Mouse (Mus musculus) forebrain, embryonic 12.5 days (tissue): ENCODE data around the gene Slc26a8. TPM values are rescaled to one million over a fixed set of nuclear protein-coding genes. Genes with fewer than 3 reads are reported as not detected.

Experiments
- ATAC-seq: fragments of 200-750 bp; cut with Nextera tagmentation; 2 replicates; pipeline ENCODE4 v1.8.0; 2017; ENCODE audit warnings: moderate TSS enrichment; ENCODE audit not compliant: low FRiP score
- H3K27ac ChIP-seq: fragments of 300-500 bp; sonication (generic); 2 replicates; pipeline ENCODE4 v1.5.1; 2016; ENCODE audit warnings: mild to moderate bottlenecking
- H3K27me3 ChIP-seq: fragments of 300-500 bp; sonication (generic); 2 replicates; pipeline ENCODE4 v1.6.1; 2016; ENCODE audit warnings: mild to moderate bottlenecking
- H3K36me3 ChIP-seq: fragments of 300-500 bp; sonication (generic); replicated peaks from 2 replicates; pipeline ENCODE4 v1.6.1; 2016; ENCODE audit warnings: mild to moderate bottlenecking
- H3K4me1 ChIP-seq: fragments of 300-500 bp; sonication (generic); 2 replicates; pipeline ENCODE4 v1.6.1; 2016
- H3K4me2 ChIP-seq: fragments of 300-500 bp; sonication (generic); 2 replicates; pipeline ENCODE4 v1.6.1; 2016; ENCODE audit warnings: mild to moderate bottlenecking, moderate library complexity
- H3K4me3 ChIP-seq: fragments of 300-500 bp; sonication (generic); replicated peaks from 2 replicates; pipeline ENCODE4 v1.5.1; 2016; ENCODE audit warnings: mild to moderate bottlenecking
- H3K9ac ChIP-seq: fragments of 300-500 bp; sonication (generic); 2 replicates; pipeline ENCODE4 v1.6.1; 2016; ENCODE audit warnings: mild to moderate bottlenecking
- H3K9me3 ChIP-seq: fragments of 300-500 bp; sonication (generic); 2 replicates; pipeline ENCODE4 v1.6.1; 2016
- WGBS: fragments of 180-500 bp; shearing (Covaris S2); methylation state at CpG from one replicate; pipeline ENCODE4 v1.1.7; 2016; 5-methylcytosine and 5-hydroxymethylcytosine counted together
- polyA plus RNA-seq: library from polyadenylated mRNA; unstranded; fragments of >200 nt; fragmentation: Nextera tagmentation; extraction: Ambion mirVana; gene quantifications from 2 replicates; pipeline ENCODE4 v1.2.1, GENCODE M21; 2016

Slc26a8 gene
- polyA plus RNA-seq, 1 experiment from 2014 or later, result 0.80 TPM

GRCm38 (mm10) chr17:28609543-28609942 is 80.5 kb downstream of the Slc26a8 start:
- Histone ChIP-seq H3K36me3 (peaks cover 42% of the 10 kb centered on the region), H3K4me2 (no peak overlapping the region), H3K9me3 (no peaks in the 10 kb centered on the region), H3K4me3 (no peak overlapping the region), H3K4me1 (no peaks in the 10 kb centered on the region), H3K27me3 (no peaks in the 10 kb centered on the region), H3K27ac (no peak overlapping the region), H3K9ac (no peak overlapping the region)
- WGBS, result 88% methylated on average over 3 of the region's 3 CpGs
- ATAC-seq, result no peak

GRCm38 (mm10) chr17:28601557-28602250 is 88.3 kb downstream of the Slc26a8 start:
- Histone ChIP-seq H3K4me1 (no peaks in the 10 kb centered on the region), H3K27me3 (no peaks in the 10 kb centered on the region), H3K36me3 (peaks cover 91% of the 10 kb centered on the region), H3K27ac (no peak overlapping the region), H3K4me2 (no peak overlapping the region), H3K9ac (no peak overlapping the region), H3K4me3 (no peak overlapping the region), H3K9me3 (no peaks in the 10 kb centered on the region)
- WGBS, result 80% methylated on average over 9 of the region's 9 CpGs
- ATAC-seq, result no peak

- no peak overlapping the region for H3K27ac ChIP-seq
- no peak overlapping the region for H3K4me3 ChIP-seq
- H3K9me3 ChIP-seq, result no peaks in the 10 kb centered on the region
- H3K27me3 ChIP-seq, result no peaks in the 10 kb centered on the region
- WGBS, result 88% methylated on average over 5 of the region's 5 CpGs
- no peak overlapping the region for H3K4me2 ChIP-seq
- H3K9ac ChIP-seq, result no peak overlapping the region
- peaks cover 91% of the 10 kb centered on the region for H3K36me3 ChIP-seq
- H3K4me1 ChIP-seq, result no peaks in the 10 kb centered on the region
- no peak for ATAC-seq
Measured at GRCm38 (mm10) chr17:28600780-28601179, 89.3 kb downstream of the Slc26a8 start.

DNA sequence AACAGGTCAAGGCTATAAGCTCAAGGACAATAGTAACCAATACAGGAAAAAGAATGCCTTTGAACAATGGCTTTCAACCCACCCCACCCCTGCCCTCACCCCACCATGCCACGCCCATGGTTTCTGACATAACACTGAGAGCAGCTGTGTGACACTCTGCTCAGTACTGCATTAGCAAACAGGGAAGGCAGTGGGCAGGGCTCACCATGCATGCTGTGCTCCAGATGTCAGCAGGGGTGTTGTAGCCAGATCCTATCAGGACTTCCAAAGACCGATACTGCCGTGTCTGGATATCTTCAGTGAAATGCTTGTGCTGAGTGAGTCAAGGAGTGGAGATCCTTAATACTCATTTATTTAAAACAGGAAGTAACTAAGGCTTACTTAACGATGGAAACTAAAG is 96.1 kb downstream of the Slc26a8 start:
- no peaks in the 10 kb centered on the region for H3K9me3 ChIP-seq
- H3K9ac ChIP-seq, result no peak overlapping the region
- H3K36me3 ChIP-seq, result peaks cover 90% of the 10 kb centered on the region
- no peaks in the 10 kb centered on the region for H3K27me3 ChIP-seq
- 83% methylated on average over 4 of the region's 4 CpGs for WGBS
- no peak overlapping the region for H3K4me2 ChIP-seq
- no peak overlapping the region for H3K27ac ChIP-seq
- H3K4me1 ChIP-seq, result no peaks in the 10 kb centered on the region
- ATAC-seq, result no peak
- no peak overlapping the region for H3K4me3 ChIP-seq

GRCm38 (mm10) chr17:28592998-28593397 is 97.0 kb downstream of the Slc26a8 start:
- no peak overlapping the region for H3K4me3 ChIP-seq
- 21% methylated on average over 4 of the region's 4 CpGs for WGBS
- H3K36me3 ChIP-seq, result peaks cover 92% of the 10 kb centered on the region
- no peak overlapping the region for H3K9ac ChIP-seq
- H3K27ac ChIP-seq, result no peak overlapping the region
- H3K27me3 ChIP-seq, result no peaks in the 10 kb centered on the region
- no peak for ATAC-seq
- H3K4me2 ChIP-seq, result no peak overlapping the region
- H3K4me1 ChIP-seq, result no peaks in the 10 kb centered on the region
- no peaks in the 10 kb centered on the region for H3K9me3 ChIP-seq

- H3K9ac ChIP-seq, result no peak overlapping the region
- no peak overlapping the region for H3K27ac ChIP-seq
- H3K4me1 ChIP-seq, result no peaks in the 10 kb centered on the region
- no peaks in the 10 kb centered on the region for H3K27me3 ChIP-seq
- H3K4me3 ChIP-seq, result no peak overlapping the region
- H3K9me3 ChIP-seq, result no peaks in the 10 kb centered on the region
- peaks cover 82% of the 10 kb centered on the region for H3K36me3 ChIP-seq
- 100% methylated on average over 5 of the region's 5 CpGs for WGBS
- no peak for ATAC-seq
- H3K4me2 ChIP-seq, result no peak overlapping the region
Measured at GRCm38 (mm10) chr17:28591476-28591875, 98.6 kb downstream of the Slc26a8 start.

DNA sequence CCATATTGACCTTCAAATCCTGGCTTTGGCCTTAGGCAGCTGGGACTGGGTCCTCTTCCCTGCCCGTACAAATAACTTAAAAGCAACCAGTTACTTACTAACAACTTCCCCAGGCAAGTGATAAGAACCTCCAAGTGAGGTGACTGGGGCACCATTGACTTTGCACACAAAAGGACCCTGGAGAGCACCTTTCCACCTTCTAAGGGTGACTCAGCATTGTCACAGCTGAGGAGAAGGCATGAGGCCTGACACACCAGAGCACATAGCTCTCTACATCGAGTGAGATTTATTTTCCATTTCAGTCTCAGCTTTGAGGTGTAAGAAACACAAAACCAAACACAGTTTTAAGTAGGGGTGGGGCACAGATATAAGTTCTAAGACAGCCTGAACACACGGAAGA is 99.4 kb downstream of the Slc26a8 start:
- H3K36me3 ChIP-seq, result peaks cover 73% of the 10 kb centered on the region
- H3K27me3 ChIP-seq, result no peaks in the 10 kb centered on the region
- no peak overlapping the region for H3K4me3 ChIP-seq
- H3K4me1 ChIP-seq, result no peaks in the 10 kb centered on the region
- H3K9me3 ChIP-seq, result no peaks in the 10 kb centered on the region
- no peak overlapping the region for H3K27ac ChIP-seq
- 89% methylated on average over 3 of the region's 3 CpGs for WGBS
- H3K9ac ChIP-seq, result no peak overlapping the region
- no peak overlapping the region for H3K4me2 ChIP-seq
- ATAC-seq, result no peak

DNA sequence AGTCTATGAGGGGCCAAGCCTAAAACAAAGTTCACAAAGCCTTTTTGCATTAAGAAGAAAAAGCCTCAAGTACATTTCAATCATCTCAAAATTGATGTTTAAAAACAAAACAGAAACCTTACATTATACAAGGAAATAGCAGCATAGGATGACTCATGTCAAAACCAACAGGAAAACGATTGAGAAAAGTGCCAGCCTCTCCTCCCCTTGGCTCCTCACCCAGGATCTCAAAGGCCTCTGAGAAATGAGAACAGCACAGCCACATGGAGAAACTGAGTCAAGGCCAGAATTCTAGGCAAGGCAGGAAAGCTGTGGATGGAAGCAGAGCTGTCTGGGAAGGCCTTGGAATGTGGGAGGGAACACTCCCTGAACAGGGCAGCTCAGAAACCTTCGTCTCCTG is 101.4 kb downstream of the Slc26a8 start:
- WGBS, result 79% methylated on average over 2 of the region's 2 CpGs
- Histone ChIP-seq H3K9me3 (no peaks in the 10 kb centered on the region), H3K36me3 (peaks cover 58% of the 10 kb centered on the region), H3K4me2 (no peak overlapping the region), H3K4me1 (no peaks in the 10 kb centered on the region), H3K4me3 (no peak overlapping the region), H3K27me3 (no peaks in the 10 kb centered on the region), H3K27ac (no peak overlapping the region), H3K9ac (no peak overlapping the region)
- ATAC-seq, result no peak

Other genes starting within 250 kb of the Slc26a8 start
- gene Fkbp5, start 172.7 kb downstream of the Slc26a8 start, polyA plus RNA-seq, result 34.9 and 37.4 TPM in 2 replicates
- not detected in 2 replicates for gene Armc12, start 159.4 kb downstream of the Slc26a8 start, polyA plus RNA-seq
- not detected in 2 replicates for gene Clpsl2, start 140.8 kb downstream of the Slc26a8 start, polyA plus RNA-seq
- gene Clps, start 129.5 kb downstream of the Slc26a8 start, polyA plus RNA-seq, result not detected in 2 replicates
- gene Lhfpl5, start 114.6 kb downstream of the Slc26a8 start, polyA plus RNA-seq, result 1.3 and 1.5 TPM in 2 replicates
- gene Srpk1, start 67.5 kb downstream of the Slc26a8 start, polyA plus RNA-seq, result 124 and 130 TPM in 2 replicates
- 38.0 and 39.8 TPM in 2 replicates for gene Mapk14, start 1.1 kb upstream of the Slc26a8 start, polyA plus RNA-seq
- 3.0 and 3.6 TPM in 2 replicates for gene AC170998.1, start 35.9 kb upstream of the Slc26a8 start, polyA plus RNA-seq
- 2.5 and 5.3 TPM in 2 replicates for gene Mapk13, start 79.1 kb upstream of the Slc26a8 start, polyA plus RNA-seq
- 14.4 and 16.2 TPM in 2 replicates for gene Brpf3, start 110.9 kb upstream of the Slc26a8 start, polyA plus RNA-seq
- not detected in 2 replicates for gene Pnpla1, start 168.2 kb upstream of the Slc26a8 start, polyA plus RNA-seq
- gene 4930539E08Rik, start 225.1 kb upstream of the Slc26a8 start, polyA plus RNA-seq, result 0.23 TPM in 2 replicates